ENCODE assay signal across 10 mouse cellular contexts in the genomic region with DNA sequence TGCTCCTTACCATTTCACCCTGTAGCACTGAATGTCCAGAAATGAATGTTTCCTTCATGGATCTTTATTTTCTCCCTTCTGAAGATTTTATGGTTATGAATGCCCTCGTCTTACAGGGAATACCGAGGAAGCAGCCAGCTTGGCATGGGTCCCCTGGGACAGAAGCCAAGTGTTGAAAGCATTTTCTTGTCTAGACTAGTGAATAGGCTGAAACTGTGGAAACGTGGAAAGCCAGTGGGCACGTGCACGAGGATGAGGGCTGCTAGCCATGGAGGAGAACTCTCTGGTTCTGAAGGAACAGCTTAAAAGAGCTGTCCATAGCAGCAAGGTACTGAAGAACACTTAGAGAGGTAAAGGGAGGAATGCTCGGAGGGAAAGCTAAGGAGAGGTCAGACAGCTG.
A peak's percentile ranks its signal among the peaks of the same experiment; 100 is the strongest.
DNase-seq lines count a peak whose midpoint lies in the region; ATAC-seq and TF ChIP-seq lines count a peak whose summit lies in the region.
"Had no signal": no experiment of that assay in that cellular context is flagged by ENCODE, and none has a peak within 500 bp of the region (broad histone marks: within the 10 kb centered on the region; RNA-seq: fewer than 3 reads in every experiment).

No protein-coding gene starts in this region.

- H3K27me3 ChIP-seq in embryonic facial prominence, embryonic 11.5 days (ENCODE audit: control insufficient read depth, insufficient read depth, low read length): no peaks in the 10 kb centered on the region
- H3K27me3 ChIP-seq in embryonic facial prominence, embryonic 10.5 days (replicated peaks; ENCODE audit: low read depth, poor library complexity, severe bottlenecking): no peaks in the 10 kb centered on the region
- no peaks in the 10 kb centered on the region for H3K27me3 ChIP-seq in midbrain, postnatal 0 days (ENCODE audit: insufficient read depth, low read length)
- no peaks in the 10 kb centered on the region for H3K27me3 ChIP-seq in midbrain, embryonic 11.5 days (ENCODE audit: control insufficient read depth, insufficient read depth, low read length)
- H3K27me3 ChIP-seq in midbrain, embryonic 16.5 days (ENCODE audit: control insufficient read depth, insufficient read depth, low read depth, low read length): no peaks in the 10 kb centered on the region
- H3K27me3 ChIP-seq: heart, embryonic 13.5 days; liver, embryonic 15.5 days had no signal

- ATAC-seq in embryonic facial prominence, embryonic 11.5 days (replicated peaks; ENCODE audit: insufficient number of reproducible peaks, low FRiP score, low TSS enrichment, low read depth): no peak
- no peak for ATAC-seq in midbrain, postnatal 0 days (ENCODE audit: low FRiP score)
- ATAC-seq in midbrain, embryonic 11.5 days (ENCODE audit: low FRiP score): no peak
- ATAC-seq in midbrain, embryonic 16.5 days: no peak

- 79% methylated on average over 6 of the region's 6 CpGs for WGBS in embryonic facial prominence, embryonic 11.5 days
- 78% methylated on average over 6 of the region's 6 CpGs for WGBS in embryonic facial prominence, embryonic 10.5 days
- WGBS in midbrain, postnatal 0 days: 59% methylated on average over 6 of the region's 6 CpGs
- 78% methylated on average over 6 of the region's 6 CpGs for WGBS in midbrain, embryonic 11.5 days
- WGBS in midbrain, embryonic 16.5 days: 72% methylated on average over 6 of the region's 6 CpGs

- H3K4me3 ChIP-seq in embryonic facial prominence, embryonic 11.5 days (ENCODE audit: low read depth, low read length): no peak overlapping the region
- no peak overlapping the region for H3K4me3 ChIP-seq in embryonic facial prominence, embryonic 10.5 days
- no peak overlapping the region for H3K4me3 ChIP-seq in midbrain, postnatal 0 days (ENCODE audit: low read depth, low read length)
- H3K4me3 ChIP-seq in midbrain, embryonic 11.5 days (ENCODE audit: low read depth, low read length): no peak overlapping the region
- H3K4me3 ChIP-seq in midbrain, embryonic 16.5 days (ENCODE audit: low read depth, low read length): no peak overlapping the region
- H3K4me3 ChIP-seq: heart, embryonic 13.5 days; liver, embryonic 15.5 days had no signal

- DNase-seq in embryonic facial prominence, embryonic 11.5 days (ENCODE audit: low spot score): peak; percentile 9
- DNase-seq in embryonic facial prominence, embryonic 10.5 days (ENCODE audit: low spot score): no peak
- peak; percentile 75 for DNase-seq in midbrain, postnatal 0 days (ENCODE audit: low spot score)
- no peak for DNase-seq in midbrain, embryonic 11.5 days (ENCODE audit: low spot score, missing footprints)
- DNase-seq in layer of hippocampus, postnatal 36 days: peak; percentile 24 to 32
- peak; percentile 55 to 64 for DNase-seq in right cerebral cortex, postnatal 36 days (ENCODE audit: low spot score in 2 of 2)
- DNase-seq in retina, embryonic 14.5 days (ENCODE audit: low spot score): no peak

- no peaks in the 10 kb centered on the region for H3K36me3 ChIP-seq in embryonic facial prominence, embryonic 11.5 days (replicated peaks; ENCODE audit: control insufficient read depth, insufficient read depth, low read depth, low read length)
- H3K36me3 ChIP-seq in embryonic facial prominence, embryonic 10.5 days (replicated peaks): no peaks in the 10 kb centered on the region
- no peaks in the 10 kb centered on the region for H3K36me3 ChIP-seq in midbrain, postnatal 0 days (ENCODE audit: insufficient read depth, low read length)
- no peaks in the 10 kb centered on the region for H3K36me3 ChIP-seq in midbrain, embryonic 11.5 days (ENCODE audit: control insufficient read depth, insufficient read depth, low read length)
- H3K36me3 ChIP-seq in midbrain, embryonic 16.5 days (ENCODE audit: control insufficient read depth, insufficient read depth, low read length): no peaks in the 10 kb centered on the region
- H3K36me3 ChIP-seq: heart, embryonic 13.5 days; liver, embryonic 15.5 days had no signal

- no peak overlapping the region for H3K9ac ChIP-seq in embryonic facial prominence, embryonic 11.5 days (replicated peaks; ENCODE audit: low read length)
- H3K9ac ChIP-seq in midbrain, postnatal 0 days (replicated peaks; ENCODE audit: low read length, poor library complexity, severe bottlenecking): no peak overlapping the region
- no peak overlapping the region for H3K9ac ChIP-seq in midbrain, embryonic 11.5 days (ENCODE audit: low read length)
- H3K9ac ChIP-seq in midbrain, embryonic 16.5 days (ENCODE audit: low read depth, low read length): no peak overlapping the region
- H3K9ac ChIP-seq: heart, embryonic 13.5 days; liver, embryonic 15.5 days had no signal

- no peak for TF ChIP-seq CTCF in midbrain, postnatal 0 days (IDR thresholded peaks at IDR 0.05)

- no peaks in the 10 kb centered on the region for H3K9me3 ChIP-seq in embryonic facial prominence, embryonic 11.5 days (replicated peaks; ENCODE audit: control insufficient read depth, low read length)
- no peaks in the 10 kb centered on the region for H3K9me3 ChIP-seq in embryonic facial prominence, embryonic 10.5 days
- no peaks in the 10 kb centered on the region for H3K9me3 ChIP-seq in midbrain, postnatal 0 days (ENCODE audit: low read length)
- no peaks in the 10 kb centered on the region for H3K9me3 ChIP-seq in midbrain, embryonic 11.5 days (ENCODE audit: control insufficient read depth, low read length)
- no peaks in the 10 kb centered on the region for H3K9me3 ChIP-seq in midbrain, embryonic 16.5 days (replicated peaks; ENCODE audit: control insufficient read depth, low read length, poor library complexity, severe bottlenecking)
- H3K9me3 ChIP-seq: heart, embryonic 13.5 days had no signal

- no peak overlapping the region for H3K4me2 ChIP-seq in embryonic facial prominence, embryonic 11.5 days (ENCODE audit: low read depth, low read length)
- H3K4me2 ChIP-seq in midbrain, postnatal 0 days (ENCODE audit: low read depth, low read length, poor library complexity, severe bottlenecking): no peak overlapping the region
- no peak overlapping the region for H3K4me2 ChIP-seq in midbrain, embryonic 11.5 days
- H3K4me2 ChIP-seq in midbrain, embryonic 16.5 days (ENCODE audit: low read length): no peak overlapping the region
- H3K4me2 ChIP-seq: heart, embryonic 13.5 days; liver, embryonic 15.5 days had no signal

- H3K4me1 ChIP-seq in embryonic facial prominence, embryonic 11.5 days (ENCODE audit: control insufficient read depth, insufficient read depth, low read length): no peaks in the 10 kb centered on the region
- H3K4me1 ChIP-seq in embryonic facial prominence, embryonic 10.5 days: no peaks in the 10 kb centered on the region
- H3K4me1 ChIP-seq in midbrain, postnatal 0 days (ENCODE audit: insufficient read depth, low read length): no peaks in the 10 kb centered on the region
- H3K4me1 ChIP-seq in midbrain, embryonic 11.5 days (ENCODE audit: control insufficient read depth, insufficient read depth, low read length): no peaks in the 10 kb centered on the region
- no peaks in the 10 kb centered on the region for H3K4me1 ChIP-seq in midbrain, embryonic 16.5 days (ENCODE audit: control insufficient read depth, insufficient read depth, low read length)
- H3K4me1 ChIP-seq: heart, embryonic 13.5 days; liver, embryonic 15.5 days had no signal

- no peak overlapping the region for H3K27ac ChIP-seq in embryonic facial prominence, embryonic 11.5 days (replicated peaks; ENCODE audit: low read depth, low read length)
- H3K27ac ChIP-seq in embryonic facial prominence, embryonic 10.5 days (replicated peaks): no peak overlapping the region
- H3K27ac ChIP-seq in midbrain, postnatal 0 days (ENCODE audit: low read depth, low read length): no peak overlapping the region
- no peak overlapping the region for H3K27ac ChIP-seq in midbrain, embryonic 11.5 days (ENCODE audit: low read depth, low read length)
- H3K27ac ChIP-seq in midbrain, embryonic 16.5 days (ENCODE audit: low read length): no peak overlapping the region
- H3K27ac ChIP-seq: heart, embryonic 13.5 days; liver, embryonic 15.5 days had no signal

Comparison
In these comparisons a context has a peak if more than half of its experiments do, and no peak if none do; other contexts are left out.
1. DNase-seq: peak in embryonic facial prominence, embryonic 11.5 days (single experiment), midbrain, postnatal 0 days (single experiment), layer of hippocampus, postnatal 36 days (2 of 2) and right cerebral cortex, postnatal 36 days (2 of 2); none in embryonic facial prominence, embryonic 10.5 days (single experiment), midbrain, embryonic 11.5 days (single experiment) and retina, embryonic 14.5 days (single experiment).